Mouse (Mus musculus) layer of hippocampus, adult 11-12 months (tissue): ENCODE results near the gene Slc25a21.

Experiments used
- DNase-seq: peaks from one replicate; pipeline ENCODE4 v3.0.0; 2022; ENCODE audit warnings: low spot score

The Slc25a21 gene

DNA sequence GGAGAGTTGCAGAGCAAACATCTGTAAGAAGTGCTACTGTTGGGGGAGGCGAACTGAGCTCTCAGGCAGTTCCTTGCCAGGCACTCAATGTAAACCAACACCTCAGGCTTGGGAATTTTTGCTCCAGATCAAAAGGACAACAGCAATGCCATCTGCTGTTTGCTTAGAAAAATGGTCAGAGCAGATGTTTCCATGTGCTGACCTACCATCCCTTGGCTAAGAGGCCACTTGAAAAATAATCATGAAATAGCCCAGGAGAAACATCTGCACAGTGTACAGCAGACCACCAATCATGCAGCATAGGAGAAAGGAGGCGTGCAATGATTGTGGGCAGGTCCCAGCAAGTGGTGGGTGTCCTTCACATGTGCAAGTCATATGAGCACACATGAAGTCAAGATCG lies 180.9 kb downstream of the Slc25a21 start:
- DNase-seq: no peak

DNA sequence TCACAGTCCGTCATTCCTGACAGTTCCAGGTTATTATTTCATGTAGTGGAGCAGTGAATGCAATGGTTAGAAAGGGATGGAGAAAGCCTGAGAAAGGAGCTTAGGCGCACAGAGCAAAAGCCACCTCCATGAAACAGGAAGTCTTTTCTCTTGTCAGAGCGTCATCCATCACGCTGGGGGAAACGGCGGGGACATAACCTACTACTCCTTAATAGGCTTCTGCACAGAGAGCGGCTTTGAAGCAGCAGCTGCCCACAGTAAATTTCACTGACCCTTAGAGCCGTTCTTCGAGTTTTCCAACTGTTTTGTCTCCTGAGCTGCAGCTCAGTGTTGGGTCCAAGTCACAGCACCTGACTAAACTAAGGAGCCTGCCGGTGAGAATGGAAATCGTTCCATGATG lies 188.3 kb downstream of the Slc25a21 start:
- DNase-seq: no peak

DNA sequence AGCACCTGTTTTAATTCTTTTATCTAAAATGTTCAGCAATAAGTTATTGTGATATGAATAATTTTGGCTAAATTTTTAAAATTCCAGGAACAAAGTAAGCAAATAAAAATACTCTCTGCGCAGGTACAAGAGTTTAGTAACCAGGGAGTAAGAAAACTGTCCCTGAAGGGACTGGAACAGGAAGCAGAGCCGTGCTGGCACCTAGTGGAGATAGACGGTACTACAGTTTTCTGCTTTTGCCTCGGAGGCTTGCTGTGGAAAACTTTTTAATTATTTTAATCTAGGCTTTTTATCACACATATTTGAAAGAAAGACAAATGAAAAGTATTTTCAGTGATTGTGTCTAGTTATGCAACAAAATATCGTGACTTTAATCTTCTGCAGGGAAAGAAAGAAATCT lies 211.2 kb downstream of the Slc25a21 start:
- DNase-seq: peak; percentile 49

DNA sequence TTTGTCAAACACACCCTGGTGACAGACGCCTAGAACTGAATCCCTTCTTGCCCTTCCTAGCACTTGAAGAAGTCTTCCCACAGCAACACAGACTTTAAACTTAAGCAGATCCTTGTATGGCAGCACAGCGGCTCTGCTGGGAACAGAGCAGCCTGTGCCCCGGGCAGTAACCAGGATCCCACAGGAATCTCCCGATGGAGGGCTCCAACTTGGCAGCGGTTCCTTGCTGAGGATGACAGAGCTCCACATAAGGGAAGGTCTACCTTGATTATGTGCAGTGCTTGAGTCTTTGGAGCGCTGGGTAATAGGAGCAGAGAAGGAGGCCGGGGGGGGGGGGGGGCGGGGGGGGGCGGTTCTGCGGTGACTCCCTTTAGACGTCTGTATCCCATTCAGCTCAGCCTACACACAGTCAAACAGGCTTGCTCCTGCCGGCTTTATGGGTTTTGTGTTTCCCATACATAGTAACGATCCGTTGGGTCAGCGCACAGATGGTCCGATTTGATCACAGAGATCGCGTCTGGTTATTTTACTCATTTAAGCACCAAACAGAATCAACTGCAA lies 215.1 kb downstream of the Slc25a21 start:
- no peak for DNase-seq

DNA sequence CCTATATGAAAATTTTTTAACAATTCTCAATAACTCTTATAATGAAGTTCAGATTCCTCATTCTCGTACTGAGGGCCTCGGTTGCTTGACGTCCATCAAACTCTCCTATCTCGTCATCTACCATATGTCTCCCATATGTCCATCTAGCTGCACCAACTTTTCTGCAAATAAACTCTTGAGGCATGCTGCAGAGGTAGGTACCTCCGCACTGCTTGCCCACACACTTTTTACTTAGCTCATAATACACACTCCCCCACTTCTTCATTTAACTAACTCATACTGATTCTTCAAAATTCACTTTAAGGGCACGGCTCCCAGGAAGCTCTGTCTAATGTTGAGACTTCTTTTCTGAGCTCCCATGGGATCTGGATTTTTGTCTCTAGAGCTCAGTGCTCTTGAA lies 222.0 kb downstream of the Slc25a21 start:
- DNase-seq: no peak

DNA sequence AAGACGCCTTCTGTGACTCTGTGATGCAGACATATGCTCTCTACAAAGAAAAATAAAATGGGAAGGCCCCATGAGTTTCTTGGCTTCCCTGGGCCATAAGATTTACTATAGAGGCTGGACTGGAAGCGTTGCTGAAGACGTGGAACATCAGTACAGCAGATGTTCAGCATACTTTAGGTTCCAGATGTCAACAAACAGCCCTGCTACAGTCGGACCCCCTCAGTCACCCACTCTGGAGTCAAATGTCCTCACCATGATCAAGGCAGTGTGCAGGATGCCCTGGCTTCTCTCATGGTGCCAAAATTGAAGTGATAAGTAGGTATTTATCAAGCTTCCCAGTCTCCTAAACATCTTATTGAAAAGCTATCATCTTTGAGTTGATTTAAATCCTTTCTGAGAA lies 234.0 kb downstream of the Slc25a21 start:
- no peak for DNase-seq

DNA sequence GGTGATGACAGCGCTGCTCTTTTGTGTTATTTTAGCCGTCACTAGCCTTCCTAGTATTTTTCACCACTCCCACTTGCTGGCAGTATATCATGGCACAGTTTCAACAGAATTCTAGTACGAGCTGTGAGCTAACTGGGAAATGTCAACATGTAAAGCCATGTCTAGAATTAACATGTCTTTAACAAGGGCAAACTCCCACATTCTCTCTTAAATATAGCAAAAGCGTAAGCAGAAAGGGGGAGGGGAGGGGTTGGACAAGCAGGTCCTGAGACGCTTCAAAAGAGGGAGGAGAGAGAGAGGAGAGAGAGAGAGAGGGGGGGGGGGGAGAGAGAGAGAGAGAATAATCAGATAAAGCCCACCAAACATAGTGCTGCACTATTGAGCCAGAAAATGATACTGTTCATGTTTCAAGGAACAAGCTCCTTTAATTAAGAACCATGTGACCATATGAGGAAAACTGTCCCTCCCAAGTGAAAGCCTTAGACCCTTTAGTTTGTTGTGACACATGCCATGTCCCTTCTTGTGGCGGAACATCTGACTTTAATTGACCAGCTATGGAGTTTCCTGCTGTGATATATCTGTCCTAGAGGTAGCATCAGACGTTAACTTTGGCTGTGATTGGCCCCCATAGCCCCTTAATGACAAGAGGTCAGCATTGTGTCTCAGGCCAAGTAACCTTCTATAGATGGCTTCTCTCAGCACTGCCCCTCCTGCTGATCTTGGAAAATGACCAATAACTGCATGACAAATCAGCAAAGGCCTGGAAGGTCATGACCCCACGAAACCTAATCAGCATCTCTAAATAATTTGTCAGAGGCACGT lies 237.8 kb downstream of the Slc25a21 start:
- DNase-seq: no peak

DNA sequence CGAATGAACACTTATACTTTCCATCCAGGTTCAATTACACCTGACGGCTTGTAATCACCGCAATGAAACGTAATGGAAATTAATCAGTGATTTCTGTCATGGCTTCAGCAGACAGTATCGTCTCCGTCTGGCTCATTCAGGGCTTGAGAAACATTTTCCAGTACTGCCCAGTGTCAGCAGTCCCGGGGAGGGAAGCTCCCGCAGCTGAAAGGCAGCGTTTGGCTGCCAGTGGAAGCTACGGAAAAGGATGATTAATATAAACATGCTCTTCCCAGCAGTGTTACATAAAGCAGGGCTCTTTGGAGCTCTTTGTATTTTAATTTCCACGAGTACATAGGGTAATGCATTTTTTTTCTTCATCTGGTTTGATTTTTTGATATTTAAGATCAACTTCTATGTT lies 239.0 kb downstream of the Slc25a21 start:
- DNase-seq: no peak

DNA sequence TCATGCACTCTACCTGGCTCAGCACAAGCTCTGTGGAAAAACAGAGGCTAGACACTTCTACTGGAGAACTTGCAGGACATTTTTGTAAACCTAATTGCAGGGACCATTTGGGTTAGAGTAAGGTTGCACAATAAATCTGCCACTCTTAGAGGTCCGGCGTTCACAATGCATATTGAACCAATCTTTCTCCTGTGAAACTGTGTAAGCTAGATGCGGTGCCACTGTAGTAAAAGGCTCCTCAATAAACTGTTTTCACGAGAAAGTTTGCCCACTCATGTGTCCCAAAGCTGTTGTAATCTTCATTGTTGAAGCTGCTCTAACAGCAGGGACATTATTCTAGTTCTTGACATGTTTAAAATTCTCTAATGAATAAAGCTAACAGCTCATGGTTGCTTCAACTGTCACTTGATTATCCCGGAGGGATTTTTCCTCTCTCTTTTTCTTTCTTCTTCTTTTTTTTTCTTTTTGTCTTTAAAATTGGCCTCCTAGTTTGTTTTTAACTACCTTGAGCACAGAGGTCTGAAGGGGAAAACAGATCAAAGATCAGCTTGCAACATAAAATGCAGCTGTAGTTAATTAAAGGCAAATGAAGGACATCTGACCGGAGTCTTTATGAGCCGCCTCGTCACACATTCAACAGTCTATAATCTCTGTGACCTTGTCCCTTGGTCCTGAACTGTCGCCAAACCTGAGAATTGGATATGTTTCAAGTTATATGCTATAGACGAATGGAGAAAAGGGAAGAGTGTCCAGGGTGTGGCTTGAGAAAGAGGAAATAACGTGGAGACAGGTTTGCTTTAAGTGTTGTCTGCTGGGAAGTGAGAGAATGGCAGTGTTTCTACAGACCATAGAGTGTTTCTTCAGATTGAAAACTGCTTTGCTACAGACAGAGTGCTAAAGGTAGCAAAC lies 245.3 kb downstream of the Slc25a21 start:
- DNase-seq: no peak

DNA sequence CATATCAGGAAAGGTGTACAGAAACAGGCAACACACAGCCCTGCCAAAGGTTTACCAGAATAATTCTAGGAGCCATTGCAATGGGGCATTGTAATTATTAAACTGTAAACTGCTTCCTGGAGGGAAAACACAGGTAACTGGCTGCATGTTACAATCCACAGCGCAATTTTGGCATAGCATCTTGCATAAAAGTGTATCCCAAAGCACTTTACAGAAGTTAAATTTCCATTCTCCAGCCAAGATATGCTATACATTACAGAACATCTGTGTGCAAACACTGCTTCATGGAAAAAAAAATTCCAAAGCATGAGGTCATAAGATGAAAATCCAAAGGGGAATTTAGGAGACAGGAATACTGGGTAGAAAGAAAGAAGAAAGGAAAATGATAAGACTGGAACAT lies 253.0 kb downstream of the Slc25a21 start:
- no peak for DNase-seq

DNA sequence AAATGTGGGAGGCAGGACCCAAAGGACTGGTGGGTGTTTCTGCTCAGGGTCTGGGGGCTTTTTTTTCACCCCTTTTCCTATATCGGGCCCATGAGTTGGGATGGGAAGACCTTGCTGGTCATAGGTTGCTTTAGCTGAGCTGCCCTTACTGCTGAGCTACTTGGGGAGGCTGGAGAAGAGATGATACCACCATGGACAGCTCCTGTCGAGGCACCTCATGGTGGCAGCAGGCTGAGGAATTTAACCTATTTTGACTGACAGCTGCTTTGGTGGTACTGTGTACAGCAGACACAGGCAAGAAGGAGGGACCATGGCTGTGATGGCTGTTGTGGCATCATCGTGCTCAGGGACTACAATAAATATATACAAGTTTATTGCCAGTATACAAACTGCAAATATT lies 256.4 kb downstream of the Slc25a21 start:
- DNase-seq: no peak

DNA sequence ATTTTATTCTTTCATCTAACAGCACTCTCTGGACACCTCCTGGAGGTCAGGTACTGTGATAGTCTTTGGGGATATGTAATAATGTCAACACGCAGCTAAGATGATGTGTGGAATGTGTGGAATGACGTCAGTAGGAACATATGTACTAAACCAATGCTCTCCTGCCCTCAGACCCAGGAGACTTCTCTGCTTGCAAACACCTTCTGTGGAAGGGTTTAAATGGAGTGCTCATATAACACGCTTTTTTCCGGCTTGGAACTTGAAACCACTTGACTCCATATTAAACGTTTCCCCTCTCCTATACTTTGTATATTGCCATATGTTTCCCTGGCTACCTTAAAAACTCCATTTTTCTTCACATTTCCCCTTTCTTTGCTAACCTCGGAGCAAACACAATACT lies 279.1 kb downstream of the Slc25a21 start:
- DNase-seq: no peak

DNA sequence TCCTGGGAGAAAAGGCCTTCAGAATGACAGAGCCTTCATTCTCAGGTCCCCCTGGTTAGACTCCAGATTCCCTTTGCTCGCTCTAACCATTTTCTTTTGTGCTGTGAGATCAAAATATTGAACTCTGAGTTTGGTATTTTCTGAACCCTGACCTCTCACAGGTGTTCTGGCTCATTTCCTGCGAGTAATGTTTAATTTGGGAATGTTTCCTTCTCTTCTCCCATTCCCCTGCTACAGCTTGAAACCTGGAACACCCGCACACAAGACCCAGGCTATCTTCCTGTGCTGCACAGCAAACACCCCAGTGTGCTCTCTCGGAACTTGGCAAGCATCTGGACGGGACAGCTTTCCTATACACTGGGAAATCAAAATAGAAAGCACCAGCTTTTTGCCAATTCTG lies 290.8 kb downstream of the Slc25a21 start:
- no peak for DNase-seq

DNA sequence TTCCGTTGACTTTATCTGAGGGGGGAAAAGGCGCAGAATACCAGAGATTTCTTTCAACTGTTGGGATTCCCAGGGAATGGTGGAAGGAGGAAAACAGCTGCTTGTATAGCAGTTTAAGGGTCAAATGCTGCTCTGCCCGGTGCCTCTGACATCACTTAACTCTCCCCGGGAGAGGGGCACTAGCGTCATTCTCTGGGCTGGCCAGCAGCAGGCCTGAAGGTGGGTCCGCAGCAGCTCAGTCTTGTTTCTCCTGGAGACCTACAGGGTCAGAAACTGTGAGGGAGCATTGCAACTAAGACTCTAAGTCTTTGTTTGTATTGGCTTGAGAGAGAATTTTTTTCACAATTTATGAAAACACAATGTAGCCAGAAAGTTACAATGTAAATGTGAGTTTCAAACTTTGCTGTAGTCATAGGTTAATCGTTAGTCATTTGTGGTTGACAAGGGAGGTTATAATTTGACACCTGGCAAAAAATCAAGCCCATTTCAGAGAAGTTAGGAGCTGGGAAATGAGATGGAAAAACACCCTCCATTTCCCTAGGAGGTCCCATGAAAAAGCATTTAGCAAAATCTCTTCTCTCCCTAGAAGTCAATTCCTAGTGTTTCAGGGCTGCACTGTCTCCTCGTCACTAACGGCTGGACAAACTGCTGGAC lies 291.5 kb downstream of the Slc25a21 start:
- DNase-seq: no peak

DNA sequence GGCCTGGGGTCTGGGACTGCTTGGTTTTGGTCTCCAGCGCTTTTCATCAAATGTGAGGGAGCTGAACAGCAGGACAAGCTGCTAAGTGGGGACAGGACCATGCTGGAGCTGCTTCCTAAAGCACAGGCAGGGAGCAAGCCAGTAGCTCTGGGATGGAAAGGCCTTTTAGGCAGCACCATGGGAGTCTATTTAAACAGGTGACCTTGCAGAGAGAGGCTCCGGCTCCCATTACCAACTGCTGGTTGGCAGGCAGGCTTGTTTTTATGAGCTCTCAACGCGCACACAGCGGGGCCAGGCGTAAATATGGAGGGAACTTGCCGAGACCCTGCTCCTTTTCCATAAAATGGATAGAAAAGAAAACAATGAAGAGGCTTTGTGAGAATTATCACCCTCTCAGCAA lies 292.1 kb downstream of the Slc25a21 start:
- no peak for DNase-seq

DNA sequence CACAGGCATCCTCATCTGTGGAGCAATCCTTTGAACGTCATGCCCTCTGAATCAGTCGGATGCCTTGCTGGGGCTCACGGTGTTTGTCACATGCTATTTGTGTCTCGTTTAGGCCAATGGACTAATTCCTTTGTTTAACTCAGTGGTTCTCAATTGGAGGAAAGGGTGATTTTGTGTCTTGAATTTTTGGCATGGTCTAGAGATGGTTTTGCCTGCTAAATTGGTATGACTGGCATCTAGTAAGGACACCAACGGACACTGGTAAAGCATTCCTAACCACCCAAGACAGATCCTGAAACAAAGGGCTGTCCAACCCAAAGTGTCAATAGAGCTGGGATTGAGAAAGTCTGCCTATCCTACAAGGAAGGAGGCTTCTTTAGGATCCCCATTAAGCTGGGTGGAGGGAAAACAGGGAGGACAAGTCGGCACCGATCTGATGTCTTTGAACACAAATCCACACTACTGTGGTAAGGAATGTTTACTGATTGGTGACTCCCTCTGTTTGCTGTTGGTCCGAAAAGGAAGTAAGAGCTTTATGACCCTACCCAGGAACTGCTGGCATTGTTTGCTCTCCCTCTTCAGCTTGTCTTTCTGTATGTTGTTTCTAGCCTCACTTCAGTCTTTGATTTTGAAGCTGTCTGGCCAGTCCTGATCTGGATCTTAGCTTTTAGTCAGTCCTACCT lies 294.4 kb downstream of the Slc25a21 start:
- no peak for DNase-seq

DNA sequence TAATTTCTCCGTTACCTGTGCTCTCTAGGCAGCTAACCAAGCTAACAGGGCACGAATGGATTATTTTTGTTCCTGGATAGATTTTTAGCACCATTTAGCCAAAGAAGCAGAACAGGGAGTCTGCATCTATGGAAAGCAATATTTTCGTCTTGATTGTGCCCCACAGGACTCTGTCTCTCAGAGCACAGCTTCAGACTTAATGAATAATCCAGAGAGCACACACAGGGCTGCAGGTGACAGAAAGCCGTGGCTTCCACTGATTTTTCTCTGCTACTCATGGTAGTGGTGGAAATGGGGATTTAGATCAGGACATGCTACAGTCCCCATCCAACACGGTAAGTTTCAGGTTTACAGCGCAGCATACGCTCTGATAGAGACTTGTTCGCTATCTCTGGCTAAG lies 299.3 kb downstream of the Slc25a21 start:
- no peak for DNase-seq

DNA sequence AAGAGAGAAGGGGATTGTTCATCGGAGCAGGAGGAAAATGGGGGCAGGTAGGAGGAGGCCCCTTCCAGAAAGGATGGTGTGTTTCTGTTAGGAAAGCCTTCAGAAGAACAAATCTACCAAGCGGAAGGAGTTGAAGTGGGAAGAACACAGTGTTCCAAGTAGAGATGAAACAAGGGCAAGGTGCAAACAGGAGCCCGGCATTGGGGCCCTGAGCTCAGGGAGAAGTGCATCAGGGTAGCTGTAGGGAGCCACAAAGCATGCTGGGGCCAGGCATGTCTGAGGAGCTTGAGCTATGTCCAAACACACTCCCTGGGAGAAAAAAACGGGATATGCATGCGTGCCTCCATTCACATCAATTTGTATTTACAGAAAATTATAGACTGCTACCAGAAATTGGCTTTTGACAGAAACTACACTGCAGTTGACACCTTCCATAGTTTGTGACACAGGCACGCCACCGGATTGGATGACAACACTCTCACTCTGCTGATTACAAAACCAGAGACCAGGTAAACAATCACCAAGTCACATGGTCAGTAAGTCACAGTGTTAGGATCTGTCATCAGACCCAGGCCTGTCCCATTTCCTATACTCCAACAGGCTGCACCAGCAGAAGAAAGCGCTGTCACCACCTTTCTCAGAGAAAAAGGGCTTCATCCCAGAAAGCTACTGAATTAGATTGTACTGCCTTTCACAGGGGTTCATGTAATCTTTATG lies 299.9 kb downstream of the Slc25a21 start:
- no peak for DNase-seq

DNA sequence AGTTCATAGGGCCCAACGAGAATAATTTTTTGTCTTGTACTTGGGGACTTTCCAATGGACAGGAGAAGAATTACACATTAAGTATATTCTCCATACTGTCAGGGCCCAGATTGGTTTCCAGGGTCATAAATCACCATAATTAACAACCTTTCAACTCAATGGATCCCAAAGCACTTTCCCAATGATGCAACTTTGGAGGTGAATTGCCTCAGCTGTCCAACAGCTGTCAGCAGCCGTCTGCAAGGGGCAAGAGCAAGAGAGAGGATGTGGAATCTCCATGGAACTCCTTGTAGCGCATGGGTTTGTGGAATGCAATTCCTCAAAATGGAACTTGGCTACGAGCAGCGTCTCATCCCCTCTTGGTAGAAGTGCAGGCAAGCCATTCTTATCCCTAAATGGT lies 302.3 kb downstream of the Slc25a21 start:
- no peak for DNase-seq

DNA sequence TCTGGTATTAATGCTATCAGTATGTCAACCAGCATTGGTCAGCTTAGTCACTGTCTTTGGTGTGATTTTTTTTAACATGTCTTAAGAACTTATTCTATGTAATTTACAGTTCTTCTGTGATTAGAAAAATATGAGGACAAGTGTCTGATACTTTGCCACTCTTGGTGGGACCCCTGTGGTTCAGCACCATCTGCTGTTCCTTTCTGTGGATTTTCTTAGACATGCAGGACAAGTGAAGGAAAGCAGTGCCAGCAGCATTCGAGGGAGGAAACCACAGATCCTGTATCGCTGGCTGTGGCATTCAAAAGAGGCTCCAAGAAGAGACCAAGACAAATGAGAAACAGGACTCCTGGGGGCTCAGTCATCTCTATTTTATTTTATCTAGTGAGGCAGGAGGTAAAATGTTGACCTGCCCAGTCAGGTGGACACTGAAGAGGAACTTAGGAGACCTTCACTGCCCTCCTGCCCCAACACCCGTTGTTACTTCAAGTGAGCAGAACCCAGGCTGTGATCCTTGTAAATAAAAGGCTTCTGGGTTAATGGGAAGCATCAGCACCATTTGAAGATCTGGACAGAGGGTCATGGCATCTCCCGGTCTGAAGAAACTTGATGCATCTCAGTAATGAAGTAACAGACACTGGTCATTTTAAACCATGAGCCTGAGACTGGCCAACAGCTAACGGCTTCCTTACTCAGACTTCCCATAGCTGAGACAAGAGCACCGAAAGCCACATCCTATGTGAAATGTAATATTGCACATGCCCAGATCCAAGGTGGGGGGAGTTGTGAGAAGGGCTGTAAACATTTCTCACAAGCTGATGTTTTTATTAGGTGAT lies 306.2 kb downstream of the Slc25a21 start:
- DNase-seq: no peak
